Mouse (Mus musculus) layer of hippocampus, adult 2 months (tissue): ENCODE data around the gene Fam219a. TPM values are rescaled to one million over a fixed set of nuclear protein-coding genes. Genes with fewer than 3 reads are reported as not detected.
A peak's percentile ranks its signal among the peaks of the same experiment; 100 is the strongest.

ENCODE experiments used
- DNase-seq, 2 experiments: peaks; one replicate each; pipeline ENCODE4 v3.0.0; 2022; ENCODE audit warnings: low spot score in 2 of 2
- H3K27ac ChIP-seq: fragments of 200-600 bp; 2 replicates; pipeline ENCODE4 v1.8.1; 2022
- H3K4me3 ChIP-seq: fragments of 200-600 bp; 2 replicates; pipeline ENCODE4 v1.8.1; 2022; ENCODE audit warnings: mild to moderate bottlenecking
- CTCF ChIP-seq: fragments of 200-600 bp; conservative IDR thresholded peaks from 2 replicates; pipeline ENCODE4 v1.8.1; 2022; ENCODE audit warnings: antibody characterized with exemption, mild to moderate bottlenecking, moderate library complexity
- total RNA-seq, 2 experiments: library from RNA; stranded (reverse); gene quantifications; 2 replicates each; pipeline ENCODE4 v1.2.3; 2021

The Fam219a gene
- total RNA-seq, 2 experiments from 2014 or later: 153 to 157 TPM

- no peak overlapping the region for H3K4me3 ChIP-seq
- no peak for TF ChIP-seq CTCF
- peak overlapping the region; percentile 51; the same call in 1 of the 2 replicates for H3K27ac ChIP-seq
- DNase-seq: no peak
Measured at GRCm38 (mm10) chr4:41542136-41542535, 27.2 kb downstream of the Fam219a start.

- no peak for DNase-seq
- no peak overlapping the region for H3K27ac ChIP-seq
- H3K4me3 ChIP-seq: no peak overlapping the region
- TF ChIP-seq CTCF: no peak
Measured at GRCm38 (mm10) chr4:41534866-41535265, 34.5 kb downstream of the Fam219a start.

- Histone ChIP-seq H3K27ac (no peak overlapping the region), H3K4me3 (no peak overlapping the region)
- DNase-seq: no peak
- TF ChIP-seq CTCF: no peak
Measured at GRCm38 (mm10) chr4:41532420-41532819, 36.9 kb downstream of the Fam219a start.

GRCm38 (mm10) chr4:41527996-41528395, 41.3 kb downstream of the Fam219a start:
- Histone ChIP-seq H3K27ac (no peak overlapping the region), H3K4me3 (no peak overlapping the region)
- TF ChIP-seq CTCF: no peak
- DNase-seq: no peak

- Histone ChIP-seq H3K27ac (0 out of 2 replicates have a peak overlapping the region, but pooled peaks have one; percentile 7), H3K4me3 (no peak overlapping the region)
- TF ChIP-seq CTCF: no peak
- no peak for DNase-seq
Measured at GRCm38 (mm10) chr4:41527076-41527475, 42.3 kb downstream of the Fam219a start.

GRCm38 (mm10) chr4:41526553-41526952, 42.8 kb downstream of the Fam219a start:
- Histone ChIP-seq H3K4me3 (no peak overlapping the region), H3K27ac (0 out of 2 replicates have a peak overlapping the region, but pooled peaks have one; percentile 7)
- no peak for DNase-seq
- no peak for TF ChIP-seq CTCF

GRCm38 (mm10) chr4:41524829-41525228, 44.5 kb downstream of the Fam219a start:
- Histone ChIP-seq H3K27ac (no peak overlapping the region), H3K4me3 (no peak overlapping the region)
- no peak for TF ChIP-seq CTCF
- no peak for DNase-seq

- DNase-seq: no peak
- Histone ChIP-seq H3K4me3 (no peak overlapping the region), H3K27ac (no peak overlapping the region)
- no peak for TF ChIP-seq CTCF
Measured at GRCm38 (mm10) chr4:41523839-41524238, 45.5 kb downstream of the Fam219a start.

- peak in 1 of 2 experiments; percentile 69 for DNase-seq
Measured at GRCm38 (mm10) chr4:41522788-41523187, 46.5 kb downstream of the Fam219a start.

GRCm38 (mm10) chr4:41522136-41522535, 47.2 kb downstream of the Fam219a start:
- H3K4me3 ChIP-seq: no peak overlapping the region
- no peak for DNase-seq
- no peak for TF ChIP-seq CTCF
- H3K27ac ChIP-seq: no peak overlapping the region

More at GRCm38 (mm10) chr4:41522788-41523187, 46.5 kb downstream of the Fam219a start:
- no peak overlapping the region for H3K4me3 ChIP-seq
- TF ChIP-seq CTCF: peak; percentile 97
- no peak overlapping the region for H3K27ac ChIP-seq

- no peak for TF ChIP-seq CTCF
Measured at GRCm38 (mm10) chr4:41520641-41521040, 48.7 kb downstream of the Fam219a start.

GRCm38 (mm10) chr4:41519195-41519594, 50.1 kb downstream of the Fam219a start:
- no peak overlapping the region for H3K4me3 ChIP-seq
- no peak for DNase-seq
- TF ChIP-seq CTCF: no peak

More at GRCm38 (mm10) chr4:41520641-41521040, 48.7 kb downstream of the Fam219a start:
- H3K27ac ChIP-seq: no peak overlapping the region
- DNase-seq: no peak
- no peak overlapping the region for H3K4me3 ChIP-seq

GRCm38 (mm10) chr4:41518349-41518748, 51.0 kb downstream of the Fam219a start:
- Histone ChIP-seq H3K27ac (no peak overlapping the region), H3K4me3 (no peak overlapping the region)
- DNase-seq: no peak
- TF ChIP-seq CTCF: no peak

More at GRCm38 (mm10) chr4:41519195-41519594, 50.1 kb downstream of the Fam219a start:
- no peak overlapping the region for H3K27ac ChIP-seq

- no peak for TF ChIP-seq CTCF
- Histone ChIP-seq H3K27ac (no peak within 1 kb of the TSS), H3K4me3 (no peak within 1 kb of the TSS)
- no peak for DNase-seq
Measured at GRCm38 (mm10) chr4:41517233-41517632, 52.1 kb downstream of the Fam219a start, which contains the start of gene 1110017D15Rik. Gene 1110017D15Rik, minus strand, starts transcription at chr4:41517333.
